Mouse (Mus musculus) adrenal gland, adult 18-20 months (tissue): Measurements from ENCODE around the gene Slc7a10. TPM values are rescaled to one million over a fixed set of nuclear protein-coding genes. Genes with fewer than 3 reads are reported as not detected.
"Not testable (repeated sequence)": the region's sequence is repeated elsewhere in the genome, so short reads cannot be mapped to it uniquely, and the experiment has no call there.

ENCODE experiments used
- DNase-seq, 2 experiments: peaks; one replicate each; pipeline ENCODE4 v3.0.0; 2021 to 2022; ENCODE audit warnings: low spot score in 2 of 2
- total RNA-seq, 2 experiments: library from RNA; stranded (reverse); gene quantifications; 1 replicate in 1 of 2; 2 replicates in 1 of 2; pipeline ENCODE4 v1.2.3; 2021

Gene Slc7a10
- total RNA-seq, 2 experiments from 2014 or later = 8.6 to 19.4 TPM

DNA sequence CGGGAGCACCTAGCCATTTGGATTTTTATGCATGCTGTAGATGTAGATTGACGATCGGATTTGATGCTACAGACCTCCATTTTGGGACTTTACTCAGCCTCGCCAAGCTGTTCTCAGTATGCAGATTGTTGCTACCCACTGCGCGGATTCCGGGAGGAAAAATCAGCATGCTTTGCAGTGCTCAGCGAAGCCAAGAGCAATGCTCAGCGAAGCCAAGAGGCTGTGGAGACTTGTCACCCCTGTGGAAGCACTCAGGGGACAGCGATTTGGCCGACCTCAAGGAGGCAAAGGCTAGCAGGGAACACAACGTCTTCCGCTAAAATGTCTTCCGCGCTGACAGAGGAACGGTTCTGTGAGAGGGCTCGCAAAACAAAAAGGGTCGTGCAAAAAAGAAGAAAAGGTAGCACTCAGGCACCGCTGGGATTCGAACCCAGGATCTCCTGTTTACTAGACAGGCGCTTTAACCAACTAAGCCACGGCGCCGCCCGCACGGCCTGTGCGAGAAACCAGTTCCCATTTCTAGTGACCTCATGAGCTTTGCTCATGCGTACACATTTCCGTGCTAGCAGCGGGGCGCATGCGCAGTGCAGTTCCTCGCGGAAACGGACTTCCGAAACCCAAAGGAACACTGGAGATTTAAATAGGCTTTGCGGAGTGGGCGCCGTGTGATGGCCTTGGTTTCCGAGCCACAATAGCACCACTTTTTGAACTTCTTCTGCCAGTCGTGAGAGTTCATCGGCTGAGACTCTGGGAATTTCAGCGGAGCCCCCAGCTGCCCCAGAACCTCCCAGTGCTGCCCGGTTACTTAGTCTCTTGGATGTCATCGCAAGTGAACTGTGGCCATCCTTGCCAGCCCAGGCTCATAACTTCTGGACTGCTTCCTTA is 48.4 kb downstream of the Slc7a10 start:
- DNase-seq = peak; percentile 98 to 99

DNA sequence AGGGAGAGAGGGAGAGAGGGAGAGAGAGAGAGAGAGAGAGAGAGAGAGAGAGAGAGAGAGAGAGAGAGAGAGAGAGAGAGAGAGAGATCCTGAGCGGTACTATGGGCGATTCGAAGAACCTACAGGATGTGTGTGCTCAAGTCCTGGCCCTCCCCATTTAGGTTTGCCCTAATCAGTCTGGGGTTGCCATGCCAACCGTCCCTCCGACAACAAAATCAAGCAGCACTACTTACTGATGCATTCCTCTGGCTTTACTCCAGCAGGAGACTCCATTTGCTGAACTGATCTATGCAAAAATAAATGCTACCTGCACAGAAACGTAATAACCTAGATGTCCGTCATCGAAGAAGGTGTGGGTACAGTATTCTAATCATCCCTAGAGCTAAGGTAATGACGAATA is 49.1 kb downstream of the Slc7a10 start:
- DNase-seq = peak in 1 of 2 experiments; percentile 35

GRCm38 (mm10) chr7:35237935-35238334 is 51.8 kb downstream of the Slc7a10 start:
- DNase-seq = not testable (repeated sequence)

Other genes starting within 250 kb of the Slc7a10 start
- 10 to 100 TPM; 57.2 to 70.4 TPM for gene Cebpg, start 129.8 kb upstream of the Slc7a10 start, total RNA-seq
- gene Cebpa, start 67.1 kb upstream of the Slc7a10 start, total RNA-seq = 100 to 1,000 TPM; 102 to 266 TPM
- 10 to 100 TPM; 17.7 to 20.0 TPM for gene Lrp3, start 29.1 kb downstream of the Slc7a10 start, total RNA-seq
- gene Gpatch1, start 132.1 kb downstream of the Slc7a10 start, total RNA-seq = 10 to 100 TPM; 15.4 to 16.7 TPM
- gene Rhpn2, start 147.8 kb downstream of the Slc7a10 start, total RNA-seq = 1 to 10 TPM; 1.7 to 2.4 TPM
- 1 to 10 TPM; 5.2 to 6.9 TPM for gene Faap24, start 210.5 kb downstream of the Slc7a10 start, total RNA-seq
- gene Cep89, start 210.7 kb downstream of the Slc7a10 start, total RNA-seq = 10 to 100 TPM; 11.9 to 16.0 TPM